Mouse (Mus musculus) lung, adult 2 months (tissue): ENCODE data around the gene Ccne1.

Experiments
- CTCF ChIP-seq: fragments of 200-500 bp; IDR thresholded peaks from 2 replicates; pipeline ENCODE4 v1.5.1; 2011; ENCODE audit warnings: mild to moderate bottlenecking, low read length, control low read depth; ENCODE audit not compliant: insufficient read depth
- POLR2A ChIP-seq: fragments of 200-500 bp; IDR thresholded peaks from 2 replicates; pipeline ENCODE4 v1.6.1; 2011; ENCODE audit warnings: low read depth, mild to moderate bottlenecking, control low read depth, low read length, borderline replicate concordance; ENCODE audit errors: extremely low read depth

- TF ChIP-seq POLR2A: no peak
- no peak for TF ChIP-seq CTCF
Measured at GRCm38 (mm10) chr7:38088456-38088855, 18.9 kb downstream of the Ccne1 start.
